Mouse (Mus musculus): ENCODE results near the gene Rnf215. TPM values are rescaled to one million over a fixed set of nuclear protein-coding genes. Genes with fewer than 3 reads are reported as not detected.
A peak's percentile ranks its signal among the peaks of the same experiment; 100 is the strongest.
"Not testable (repeated sequence)": the region's sequence is repeated elsewhere in the genome, so short reads cannot be mapped to it uniquely, and the experiment has no call there.

The Rnf215 gene
- polyA plus RNA-seq, 1 experiment from 2014 or later: 19.2 TPM

- no peak overlapping the region for H3K4me2 ChIP-seq (ENCODE audit: low read depth, low read length)
- no peak for ATAC-seq (replicated peaks; ENCODE audit: extremely low read depth, insufficient read depth, low FRiP score)
Observed at GRCm38 (mm10) chr11:4174586-4174985, 39.6 kb downstream of the Rnf215 start.

GRCm38 (mm10) chr11:4177716-4178115 lies 42.7 kb downstream of the Rnf215 start:
- Histone ChIP-seq H3K4me3 (ENCODE audit: low read length) (no peak overlapping the region), H3K9me3 (replicated peaks; ENCODE audit: control insufficient read depth, low read length) (no peaks in the 10 kb centered on the region), H3K27ac (ENCODE audit: low read length) (peak overlapping the region; percentile 61), H3K27me3 (ENCODE audit: control insufficient read depth, insufficient read depth, low read length) (no peaks in the 10 kb centered on the region), H3K9ac (ENCODE audit: low read length) (no peak overlapping the region), H3K36me3 (ENCODE audit: control insufficient read depth, insufficient read depth) (peaks cover 91% of the 10 kb centered on the region), H3K4me2 (ENCODE audit: low read depth, low read length) (no peak overlapping the region), H3K4me1 (ENCODE audit: control insufficient read depth, insufficient read depth, low read length) (peaks cover 12% of the 10 kb centered on the region; the same call in 1 of the 2 replicates)
- WGBS: 35% methylated on average over 4 of the region's 4 CpGs
- ATAC-seq (replicated peaks; ENCODE audit: extremely low read depth, insufficient read depth, low FRiP score): peak; percentile 83

More at GRCm38 (mm10) chr11:4174586-4174985, 39.6 kb downstream of the Rnf215 start:
- WGBS: 80% methylated on average over 5 of the region's 5 CpGs
- H3K36me3 ChIP-seq (ENCODE audit: control insufficient read depth, insufficient read depth): peaks cover 93% of the 10 kb centered on the region
- H3K9me3 ChIP-seq (replicated peaks; ENCODE audit: control insufficient read depth, low read length): no peaks in the 10 kb centered on the region
- H3K9ac ChIP-seq (ENCODE audit: low read length): no peak overlapping the region
- no peaks in the 10 kb centered on the region for H3K27me3 ChIP-seq (ENCODE audit: control insufficient read depth, insufficient read depth, low read length)
- H3K4me3 ChIP-seq (ENCODE audit: low read length): no peak overlapping the region
- peaks cover 8% of the 10 kb centered on the region; the same call in 1 of the 2 replicates for H3K4me1 ChIP-seq (ENCODE audit: control insufficient read depth, insufficient read depth, low read length)
- H3K27ac ChIP-seq (ENCODE audit: low read length): no peak overlapping the region

DNA sequence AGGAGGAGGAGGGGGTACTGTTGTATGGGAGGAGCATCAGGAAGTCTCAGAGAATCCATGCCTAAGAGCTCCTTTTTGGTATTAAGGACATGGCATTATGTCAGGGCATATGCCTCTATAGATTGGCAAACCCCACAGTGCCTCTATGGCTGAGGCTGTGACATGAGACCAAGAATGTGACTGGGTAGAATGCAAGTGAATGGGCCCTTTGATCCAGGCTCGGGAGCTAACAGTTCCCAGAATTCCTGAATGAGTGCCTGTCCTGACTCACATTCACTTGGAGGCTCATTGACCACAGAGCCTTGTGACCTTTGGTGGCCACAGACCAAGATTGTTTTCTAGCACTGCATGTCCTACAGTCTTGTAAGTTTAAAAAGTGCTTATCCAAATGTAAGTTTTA lies 47.1 kb downstream of the Rnf215 start:
- Histone ChIP-seq H3K9ac (ENCODE audit: low read length) (no peak overlapping the region), H3K4me3 (ENCODE audit: low read length) (no peak overlapping the region), H3K4me2 (ENCODE audit: low read depth, low read length) (no peak overlapping the region), H3K27ac (ENCODE audit: low read length) (no peak overlapping the region), H3K9me3 (replicated peaks; ENCODE audit: control insufficient read depth, low read length) (no peaks in the 10 kb centered on the region), H3K36me3 (ENCODE audit: control insufficient read depth, insufficient read depth) (peaks cover 49% of the 10 kb centered on the region), H3K27me3 (ENCODE audit: control insufficient read depth, insufficient read depth, low read length) (no peaks in the 10 kb centered on the region), H3K4me1 (ENCODE audit: control insufficient read depth, insufficient read depth, low read length) (peaks cover 12% of the 10 kb centered on the region; the same call in 1 of the 2 replicates)
- 19% methylated on average over 1 of the region's 1 CpGs for WGBS
- ATAC-seq (replicated peaks; ENCODE audit: extremely low read depth, insufficient read depth, low FRiP score): no peak

- Histone ChIP-seq H3K4me2 (ENCODE audit: low read depth, low read length) (no peak overlapping the region), H3K9me3 (replicated peaks; ENCODE audit: control insufficient read depth, low read length) (no peaks in the 10 kb centered on the region), H3K27ac (ENCODE audit: low read length) (no peak overlapping the region), H3K36me3 (ENCODE audit: control insufficient read depth, insufficient read depth) (peaks cover 34% of the 10 kb centered on the region), H3K4me3 (ENCODE audit: low read length) (no peak overlapping the region), H3K9ac (ENCODE audit: low read length) (no peak overlapping the region), H3K27me3 (ENCODE audit: control insufficient read depth, insufficient read depth, low read length) (no peaks in the 10 kb centered on the region), H3K4me1 (ENCODE audit: control insufficient read depth, insufficient read depth, low read length) (peaks cover 13% of the 10 kb centered on the region)
- no peak for ATAC-seq (replicated peaks; ENCODE audit: extremely low read depth, insufficient read depth, low FRiP score)
Observed at GRCm38 (mm10) chr11:4183511-4183910, 48.5 kb downstream of the Rnf215 start.

GRCm38 (mm10) chr11:4184251-4184952 lies 49.4 kb downstream of the Rnf215 start:
- H3K9ac ChIP-seq (ENCODE audit: low read length): no peak overlapping the region
- H3K27me3 ChIP-seq (ENCODE audit: control insufficient read depth, insufficient read depth, low read length): no peaks in the 10 kb centered on the region
- H3K9me3 ChIP-seq (replicated peaks; ENCODE audit: control insufficient read depth, low read length): no peaks in the 10 kb centered on the region
- H3K4me1 ChIP-seq (ENCODE audit: control insufficient read depth, insufficient read depth, low read length): peaks cover 13% of the 10 kb centered on the region
- no peak for ATAC-seq (replicated peaks; ENCODE audit: extremely low read depth, insufficient read depth, low FRiP score)
- H3K4me2 ChIP-seq (ENCODE audit: low read depth, low read length): no peak overlapping the region
- H3K4me3 ChIP-seq (ENCODE audit: low read length): no peak overlapping the region
- WGBS: 54% methylated on average over 4 of the region's 4 CpGs
- no peak overlapping the region for H3K27ac ChIP-seq (ENCODE audit: low read length)
- peaks cover 25% of the 10 kb centered on the region for H3K36me3 ChIP-seq (ENCODE audit: control insufficient read depth, insufficient read depth)

DNA sequence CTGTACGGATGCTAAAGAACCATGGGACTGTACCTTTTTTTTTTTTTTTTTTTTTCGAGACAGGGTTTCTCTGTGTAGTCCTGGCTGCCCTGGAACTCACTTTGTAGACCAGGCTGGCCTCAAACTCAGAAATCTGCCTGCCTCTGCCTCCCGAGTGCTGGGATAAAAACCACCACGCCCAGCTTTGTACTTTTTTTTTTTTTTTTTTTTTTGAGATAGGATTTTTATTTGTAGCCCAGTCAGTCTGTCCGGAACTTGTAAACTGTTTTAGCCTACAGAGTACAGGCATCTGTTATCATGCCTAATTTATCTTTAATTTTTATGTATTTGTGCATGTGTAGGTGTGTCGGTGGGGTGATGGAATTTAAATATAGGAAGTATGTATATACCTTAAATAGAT lies 50.5 kb downstream of the Rnf215 start:
- not testable (repeated sequence) for H3K27me3 ChIP-seq (ENCODE audit: control insufficient read depth, insufficient read depth, low read length); H3K9me3 ChIP-seq (replicated peaks; ENCODE audit: control insufficient read depth, low read length); H3K9ac ChIP-seq (ENCODE audit: low read length); H3K4me3 ChIP-seq (ENCODE audit: low read length); H3K4me2 ChIP-seq (ENCODE audit: low read depth, low read length); H3K27ac ChIP-seq (ENCODE audit: low read length); ATAC-seq (replicated peaks; ENCODE audit: extremely low read depth, insufficient read depth, low FRiP score)
- Histone ChIP-seq H3K36me3 (ENCODE audit: control insufficient read depth, insufficient read depth) (peaks cover 15% of the 10 kb centered on the region), H3K4me1 (ENCODE audit: control insufficient read depth, insufficient read depth, low read length) (peaks cover 18% of the 10 kb centered on the region)
- WGBS: 90% methylated on average over 6 of the region's 6 CpGs

GRCm38 (mm10) chr11:4186486-4187317 lies 51.7 kb downstream of the Rnf215 start, which contains the start of gene Tbc1d10a:
Tbc1d10a (plus strand) TSS chr11:4186789.
- WGBS: under 1% methylated on average over 71 of the region's 71 CpGs
- Histone ChIP-seq H3K4me3 (ENCODE audit: low read length) (peak within 1 kb of the TSS; percentile 94), H3K4me1 (ENCODE audit: control insufficient read depth, insufficient read depth, low read length) (peaks cover 14% of the 10 kb centered on the region), H3K9ac (ENCODE audit: low read length) (peak within 1 kb of the TSS; percentile 98), H3K4me2 (ENCODE audit: low read depth, low read length) (peak within 1 kb of the TSS; percentile 95), H3K36me3 (ENCODE audit: control insufficient read depth, insufficient read depth) (peaks cover 2% of the 10 kb centered on the region; the same call in 1 of the 2 replicates), H3K9me3 (replicated peaks; ENCODE audit: control insufficient read depth, low read length) (no peaks in the 10 kb centered on the region), H3K27ac (ENCODE audit: low read length) (peak within 1 kb of the TSS; percentile 72), H3K27me3 (ENCODE audit: control insufficient read depth, insufficient read depth, low read length) (no peaks in the 10 kb centered on the region)
- peak; percentile 99 for ATAC-seq (replicated peaks; ENCODE audit: extremely low read depth, insufficient read depth, low FRiP score)

DNA sequence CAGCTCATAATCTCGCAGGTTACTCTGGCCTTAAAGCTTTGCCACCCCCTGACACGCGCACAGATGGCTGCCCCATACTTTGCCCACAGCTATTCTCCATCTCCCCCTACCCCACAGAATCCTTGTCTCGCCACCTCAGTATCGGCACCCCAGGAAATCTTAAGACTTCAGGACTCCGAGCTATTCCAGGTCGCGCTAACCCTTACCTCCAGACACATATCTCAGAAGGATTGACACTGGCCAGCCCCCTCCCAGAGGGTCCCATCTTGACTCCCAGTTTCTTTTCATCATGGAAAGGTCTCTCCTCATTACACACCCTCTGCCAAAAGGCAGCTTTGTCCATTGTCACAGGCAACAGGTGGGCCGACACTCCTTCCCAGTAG lies 52.3 kb downstream of the Rnf215 start:
- WGBS: 13% methylated on average over 9 of the region's 9 CpGs
- ATAC-seq (replicated peaks; ENCODE audit: extremely low read depth, insufficient read depth, low FRiP score): no peak
- Histone ChIP-seq H3K9me3 (replicated peaks; ENCODE audit: control insufficient read depth, low read length) (no peaks in the 10 kb centered on the region), H3K27ac (ENCODE audit: low read length) (no peak overlapping the region), H3K27me3 (ENCODE audit: control insufficient read depth, insufficient read depth, low read length) (no peaks in the 10 kb centered on the region), H3K4me2 (ENCODE audit: low read depth, low read length) (peak overlapping the region; percentile 95), H3K36me3 (ENCODE audit: control insufficient read depth, insufficient read depth) (peaks cover 2% of the 10 kb centered on the region; the same call in 1 of the 2 replicates), H3K4me3 (ENCODE audit: low read length) (peak overlapping the region; percentile 94), H3K4me1 (ENCODE audit: control insufficient read depth, insufficient read depth, low read length) (peaks cover 14% of the 10 kb centered on the region), H3K9ac (ENCODE audit: low read length) (peak overlapping the region; percentile 98)

GRCm38 (mm10) chr11:4189182-4189581 lies 54.2 kb downstream of the Rnf215 start:
- Histone ChIP-seq H3K4me2 (ENCODE audit: low read depth, low read length) (no peak overlapping the region), H3K4me1 (ENCODE audit: control insufficient read depth, insufficient read depth, low read length) (peaks cover 14% of the 10 kb centered on the region), H3K9me3 (replicated peaks; ENCODE audit: control insufficient read depth, low read length) (no peaks in the 10 kb centered on the region), H3K27ac (ENCODE audit: low read length) (no peak overlapping the region), H3K27me3 (ENCODE audit: control insufficient read depth, insufficient read depth, low read length) (no peaks in the 10 kb centered on the region), H3K36me3 (ENCODE audit: control insufficient read depth, insufficient read depth) (no peaks in the 10 kb centered on the region), H3K9ac (ENCODE audit: low read length) (no peak overlapping the region), H3K4me3 (ENCODE audit: low read length) (no peak overlapping the region)
- no peak for ATAC-seq (replicated peaks; ENCODE audit: extremely low read depth, insufficient read depth, low FRiP score)
- WGBS: 81% methylated on average over 6 of the region's 6 CpGs
